Mouse (Mus musculus) ES-Bruce4 (cell line): ENCODE measurements around the gene Glp1r.

Experiments used
- EP300 ChIP-seq: IDR thresholded peaks from 2 replicates; pipeline ENCODE4 v1.6.1; 2011; ENCODE audit warnings: low read depth, low read length; ENCODE audit not compliant: insufficient read depth
- POLR2A ChIP-seq: IDR thresholded peaks from one replicate; pipeline ENCODE4 v1.8.1; 2011; ENCODE audit warnings: low read length; ENCODE audit not compliant: insufficient read depth

GRCm38 (mm10) chr17:30871040-30871439 lies 30.6 kb upstream of the Glp1r start:
- TF ChIP-seq POLR2A = no peak
- no peak for TF ChIP-seq EP300
